Mouse (Mus musculus) thymus, adult 2 months (tissue): ENCODE measurements around the gene 3110082I17Rik. TPM values are rescaled to one million over a fixed set of nuclear protein-coding genes. Genes with fewer than 3 reads are reported as not detected.
A peak's percentile ranks its signal among the peaks of the same experiment; 100 is the strongest.

Source experiments
- DNase-seq: peaks from one replicate; pipeline ENCODE4 v3.0.0; 2021
- H3K27ac ChIP-seq: fragments of 200-500 bp; 2 replicates; pipeline ENCODE4 v1.5.1; 2012; ENCODE audit warnings: low read length, control low read depth; ENCODE audit not compliant: control insufficient read depth, insufficient read depth
- H3K27me3 ChIP-seq: fragments of 200-500 bp; 2 replicates; pipeline ENCODE4 v1.6.1; 2012; ENCODE audit warnings: mild to moderate bottlenecking, low read length, moderate library complexity, mixed read lengths; ENCODE audit not compliant: control insufficient read depth, insufficient read depth
- H3K36me3 ChIP-seq: fragments of 200-500 bp; 2 replicates; pipeline ENCODE4 v1.6.1; 2012; ENCODE audit warnings: mild to moderate bottlenecking, low read length, moderate library complexity; ENCODE audit not compliant: control insufficient read depth, insufficient read depth
- H3K4me1 ChIP-seq: fragments of 200-500 bp; replicated peaks from 2 replicates; pipeline ENCODE4 v1.6.1; 2012; ENCODE audit warnings: low read length; ENCODE audit not compliant: control insufficient read depth, insufficient read depth
- H3K4me3 ChIP-seq: fragments of 200-500 bp; 2 replicates; pipeline ENCODE4 v1.5.1; 2012; ENCODE audit warnings: mild to moderate bottlenecking, low read length, control low read depth, moderate library complexity; ENCODE audit not compliant: control insufficient read depth, insufficient read depth
- CTCF ChIP-seq: fragments of 200-500 bp; IDR thresholded peaks from 2 replicates; pipeline ENCODE4 v1.5.1; 2012; ENCODE audit warnings: mild to moderate bottlenecking, control low read depth, low read length, moderate library complexity, borderline replicate concordance; ENCODE audit not compliant: control insufficient read depth, poor library complexity, insufficient read depth; ENCODE audit errors: extremely low read depth
- POLR2A ChIP-seq: fragments of 200-500 bp; IDR thresholded peaks from 2 replicates; pipeline ENCODE4 v1.6.1; 2012; ENCODE audit warnings: mild to moderate bottlenecking, low read length, control low read depth, moderate library complexity; ENCODE audit not compliant: control insufficient read depth, poor library complexity, insufficient read depth; ENCODE audit errors: extremely low read depth
- WGBS: fragments of 180-500 bp; shearing (Covaris S2); methylation state at CpG from one replicate; pipeline ENCODE4 v1.1.7; 2018; 5-methylcytosine and 5-hydroxymethylcytosine counted together
- polyA plus RNA-seq: library from polyadenylated mRNA; depleted of rRNA; stranded (reverse); fragments of >200 nt; gene quantifications from 2 replicates; pipeline ENCODE4 v1.2.3, GENCODE M21; 2012

Gene 3110082I17Rik
- polyA plus RNA-seq, 1 experiment, result 7.5 TPM

- no peaks in the 10 kb centered on the region for H3K36me3 ChIP-seq
- no peak overlapping the region for H3K27ac ChIP-seq
- no peak overlapping the region for H3K4me3 ChIP-seq
- no peak for TF ChIP-seq POLR2A
- no peak for TF ChIP-seq CTCF
- 40% methylated on average over 22 of the region's 22 CpGs for WGBS
- peaks cover 2% of the 10 kb centered on the region; the same call in 1 of the 2 replicates for H3K27me3 ChIP-seq
- no peaks in the 10 kb centered on the region for H3K4me1 ChIP-seq
- no peak for DNase-seq
These were observed 34.8 kb upstream of the 3110082I17Rik start for GRCm38 (mm10) chr5:139495019-139495669.

- TF ChIP-seq POLR2A, result no peak
- Histone ChIP-seq H3K4me3 (no peak overlapping the region), H3K4me1 (no peaks in the 10 kb centered on the region), H3K27ac (no peak overlapping the region), H3K27me3 (peaks cover 2% of the 10 kb centered on the region; the same call in 1 of the 2 replicates), H3K36me3 (no peaks in the 10 kb centered on the region)
- 45% methylated on average over 5 of the region's 5 CpGs for WGBS
- no peak for DNase-seq
These were observed 33.4 kb upstream of the 3110082I17Rik start for GRCm38 (mm10) chr5:139493690-139494089.

- H3K27me3 ChIP-seq, result no peaks in the 10 kb centered on the region; the same call in 1 of the 2 replicates
- no peaks in the 10 kb centered on the region for H3K4me1 ChIP-seq
- 74% methylated on average over 8 of the region's 8 CpGs for WGBS
- no peak for DNase-seq
- no peak for TF ChIP-seq POLR2A
- TF ChIP-seq CTCF, result no peak
- no peaks in the 10 kb centered on the region for H3K36me3 ChIP-seq
- no peak overlapping the region for H3K4me3 ChIP-seq
- no peak overlapping the region for H3K27ac ChIP-seq
These were observed 31.0 kb upstream of the 3110082I17Rik start for GRCm38 (mm10) chr5:139491348-139491747.

GRCm38 (mm10) chr5:139490131-139490530, 29.8 kb upstream of the 3110082I17Rik start:
- Histone ChIP-seq H3K36me3 (no peaks in the 10 kb centered on the region), H3K27me3 (no peaks in the 10 kb centered on the region), H3K4me3 (no peak overlapping the region), H3K4me1 (no peaks in the 10 kb centered on the region), H3K27ac (no peak overlapping the region)
- TF ChIP-seq CTCF (no peak), POLR2A (no peak)
- 84% methylated on average over 11 of the region's 11 CpGs for WGBS
- DNase-seq, result no peak

GRCm38 (mm10) chr5:139484185-139484814, 24.0 kb upstream of the 3110082I17Rik start, which contains the start of gene Zfand2a:
Gene Zfand2a (minus strand): TSS chr5:139484549.
- under 1% methylated on average over 42 of the region's 42 CpGs for WGBS

GRCm38 (mm10) chr5:139483171-139483848, 23.0 kb upstream of the 3110082I17Rik start:
- 26% methylated on average over 14 of the region's 14 CpGs for WGBS
- Histone ChIP-seq H3K36me3 (peaks cover 21% of the 10 kb centered on the region), H3K27ac (no peak overlapping the region), H3K4me1 (peaks cover 14% of the 10 kb centered on the region), H3K27me3 (no peaks in the 10 kb centered on the region), H3K4me3 (peak overlapping the region; percentile 78)
- TF ChIP-seq POLR2A (no peak), CTCF (no peak)
- DNase-seq, result no peak

More at GRCm38 (mm10) chr5:139484185-139484814, 24.0 kb upstream of the 3110082I17Rik start, which contains the start of gene Zfand2a:
- Histone ChIP-seq H3K4me1 (peaks cover 14% of the 10 kb centered on the region), H3K27me3 (no peaks in the 10 kb centered on the region), H3K4me3 (peak within 1 kb of the TSS; percentile 78), H3K27ac (peak within 1 kb of the TSS; percentile 62; the same call in 1 of the 2 replicates), H3K36me3 (peaks cover 13% of the 10 kb centered on the region)
- peak; percentile 56; the same call in 1 of the 2 replicates for TF ChIP-seq POLR2A
- peak; percentile 16; the same call in 1 of the 2 replicates for TF ChIP-seq CTCF
- DNase-seq, result peak; percentile 98
